Mouse (Mus musculus): ENCODE results near the gene Cd93.
A peak's percentile ranks its signal among the peaks of the same experiment; 100 is the strongest.

Gene Cd93

GRCm38 (mm10) chr2:148441421-148441820, 1.9 kb downstream of the Cd93 start:
- DNase-seq = no peak

GRCm38 (mm10) chr2:148439691-148440276, 3.6 kb downstream of the Cd93 start:
- DNase-seq = no peak

GRCm38 (mm10) chr2:148436285-148436684, 7.1 kb downstream of the Cd93 start:
- DNase-seq = no peak

GRCm38 (mm10) chr2:148432346-148432745, 11.0 kb downstream of the Cd93 start:
- DNase-seq = no peak

GRCm38 (mm10) chr2:148430941-148431340, 12.4 kb downstream of the Cd93 start:
- no peak for DNase-seq

- DNase-seq = no peak
Observed at GRCm38 (mm10) chr2:148429001-148429505, 14.3 kb downstream of the Cd93 start.

- DNase-seq = no peak
Observed at GRCm38 (mm10) chr2:148428523-148428922, 14.8 kb downstream of the Cd93 start.

- DNase-seq = no peak
Observed at GRCm38 (mm10) chr2:148427553-148427952, 15.8 kb downstream of the Cd93 start.

GRCm38 (mm10) chr2:148425709-148426382, 17.5 kb downstream of the Cd93 start:
- DNase-seq = no peak

GRCm38 (mm10) chr2:148421706-148422105, 21.7 kb downstream of the Cd93 start:
- no peak for DNase-seq

- no peak for DNase-seq
Observed at GRCm38 (mm10) chr2:148421112-148421511, 22.3 kb downstream of the Cd93 start.

GRCm38 (mm10) chr2:148419776-148420175, 23.6 kb downstream of the Cd93 start:
- DNase-seq = no peak

- DNase-seq = no peak
Observed at GRCm38 (mm10) chr2:148419151-148419550, 24.2 kb downstream of the Cd93 start.

GRCm38 (mm10) chr2:148409821-148410220, 33.5 kb downstream of the Cd93 start:
- DNase-seq = no peak

GRCm38 (mm10) chr2:148409141-148409540, 34.2 kb downstream of the Cd93 start:
- DNase-seq = peak; percentile 82

GRCm38 (mm10) chr2:148408761-148409120, 34.6 kb downstream of the Cd93 start:
- no peak for DNase-seq

GRCm38 (mm10) chr2:148407870-148408760, 35.2 kb downstream of the Cd93 start, which contains the start of gene Thbd:
Gene Thbd (minus strand): TSS chr2:148408188.
- no peak for DNase-seq

- no peak for DNase-seq
Observed at GRCm38 (mm10) chr2:148406971-148407869, 36.1 kb downstream of the Cd93 start.

GRCm38 (mm10) chr2:148406160-148406970, 37.0 kb downstream of the Cd93 start:
- no peak for DNase-seq

- no peak for DNase-seq
Observed at GRCm38 (mm10) chr2:148404906-148405305, 38.5 kb downstream of the Cd93 start.

GRCm38 (mm10) chr2:148402227-148402626, 41.1 kb downstream of the Cd93 start:
- no peak for DNase-seq

Data from layer of hippocampus, adult 9-11 months (tissue).